Mouse (Mus musculus) gastrocnemius, postnatal 14 days (tissue): ENCODE data around the gene Rbp3. TPM values are rescaled to one million over a fixed set of nuclear protein-coding genes. Genes with fewer than 3 reads are reported as not detected.
A peak's percentile ranks its signal among the peaks of the same experiment; 100 is the strongest.

Source experiments
- DNase-seq: peaks from one replicate; pipeline ENCODE4 v3.0.0; 2021; ENCODE audit warnings: mixed read lengths
- intact Hi-C: fragments of 180-260 bp; cut with DNase I; formaldehyde crosslinking; loops from one replicate; pipeline ENCODE4 v1.15.1; 2025; ENCODE audit warnings: low total_unique reads
- long read RNA-seq, 2 experiments: library from polyadenylated mRNA; stranded (forward); transcript quantifications; one replicate each; pipeline ENCODE4 v2.0.0; 2021
- total RNA-seq, 2 experiments: library from RNA; stranded (reverse); gene quantifications; 2 replicates each; pipeline ENCODE4 v1.2.3; 2021

Rbp3 gene
- total RNA-seq = not detected
- long read RNA-seq, experiment 1 = 0 reads
- long read RNA-seq, experiment 2 = 0 reads

DNA sequence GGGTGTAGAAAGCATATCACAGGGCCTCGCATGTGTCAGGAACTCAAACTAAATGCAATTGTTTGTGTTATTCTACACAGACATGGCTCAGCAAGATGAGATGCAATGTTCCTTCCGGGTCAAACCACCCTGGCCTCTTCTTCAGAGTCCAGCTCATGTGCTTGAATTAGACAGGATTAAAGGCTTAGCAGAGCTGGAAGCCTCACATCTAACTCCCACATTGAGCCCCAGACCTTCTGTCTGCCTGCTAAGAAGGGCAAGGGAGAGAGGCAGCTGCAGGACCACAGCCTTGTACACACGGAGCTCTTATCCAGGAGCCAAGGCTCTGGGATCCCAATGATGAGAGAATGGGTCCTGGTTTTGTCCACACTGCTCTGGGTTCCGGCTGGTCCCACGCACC, at the start of gene Rbp3:
Gene Rbp3, plus strand, starts transcription at position 243 of the 400 bp plus-strand sequence.
- intact Hi-C loops = no loop called here
- no peak for DNase-seq

DNA sequence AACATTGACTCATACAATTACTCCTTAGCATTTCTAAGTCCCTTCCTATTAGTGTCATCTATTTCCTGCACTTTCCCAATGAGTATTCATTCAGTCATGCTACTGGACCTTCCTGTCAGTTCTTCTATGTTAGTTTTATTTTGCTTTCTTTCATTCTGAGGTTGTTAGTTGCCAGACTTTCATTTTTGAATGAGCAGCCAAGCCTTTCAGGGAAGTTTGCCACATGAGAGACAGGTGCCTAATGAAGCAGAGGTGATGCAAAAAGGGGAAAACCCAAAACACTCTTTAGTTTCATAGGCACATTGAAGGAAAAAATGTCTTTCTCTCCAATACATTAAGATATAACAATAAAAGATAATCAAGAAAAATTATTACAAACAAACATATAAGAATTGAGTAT, 49.0 kb upstream of the Rbp3 start:
- intact Hi-C loops = no loop called here
- no peak for DNase-seq

DNA sequence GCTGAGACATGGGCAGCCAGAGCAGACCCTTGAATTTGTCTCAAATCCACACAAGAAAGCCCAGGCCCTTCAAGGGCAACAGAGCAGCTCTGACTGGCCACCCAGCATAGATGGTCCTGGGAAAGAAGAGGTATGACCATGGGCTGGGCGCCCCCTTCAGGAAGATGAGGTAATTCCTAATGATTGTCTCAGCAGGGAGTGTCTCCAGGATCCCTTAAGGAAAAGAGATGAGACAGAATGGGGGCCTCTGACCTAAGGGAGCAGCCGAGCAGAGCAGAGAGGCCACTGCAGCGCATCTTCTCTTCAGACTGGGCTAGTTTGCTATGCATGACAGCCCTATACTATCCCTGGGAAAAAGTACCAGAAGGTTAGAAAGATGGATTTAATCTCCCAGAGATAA, 40.1 kb upstream of the Rbp3 start:
- intact Hi-C loops = no loop called here
- DNase-seq = peak; percentile 63

DNA sequence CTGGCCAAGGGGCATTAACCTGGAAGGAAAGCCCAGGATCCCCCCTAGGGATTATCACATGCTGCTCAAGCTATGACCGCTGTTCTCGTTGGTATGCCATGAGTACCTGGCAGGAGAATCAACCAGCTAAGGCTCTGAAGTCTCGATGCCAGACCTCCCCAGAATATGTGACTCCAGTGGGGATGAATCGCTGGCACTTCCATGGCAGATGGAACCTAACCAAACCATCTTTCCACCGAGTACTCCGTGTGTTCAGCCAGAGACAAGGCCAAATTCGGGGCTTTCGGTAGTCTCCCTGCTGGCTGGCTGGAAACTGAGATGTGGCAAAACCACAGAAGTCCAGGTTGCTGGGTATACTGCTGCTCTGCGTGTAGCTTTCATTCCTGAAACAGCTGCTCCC, 39.6 kb upstream of the Rbp3 start:
- intact Hi-C loops = no loop called here
- no peak for DNase-seq

DNA sequence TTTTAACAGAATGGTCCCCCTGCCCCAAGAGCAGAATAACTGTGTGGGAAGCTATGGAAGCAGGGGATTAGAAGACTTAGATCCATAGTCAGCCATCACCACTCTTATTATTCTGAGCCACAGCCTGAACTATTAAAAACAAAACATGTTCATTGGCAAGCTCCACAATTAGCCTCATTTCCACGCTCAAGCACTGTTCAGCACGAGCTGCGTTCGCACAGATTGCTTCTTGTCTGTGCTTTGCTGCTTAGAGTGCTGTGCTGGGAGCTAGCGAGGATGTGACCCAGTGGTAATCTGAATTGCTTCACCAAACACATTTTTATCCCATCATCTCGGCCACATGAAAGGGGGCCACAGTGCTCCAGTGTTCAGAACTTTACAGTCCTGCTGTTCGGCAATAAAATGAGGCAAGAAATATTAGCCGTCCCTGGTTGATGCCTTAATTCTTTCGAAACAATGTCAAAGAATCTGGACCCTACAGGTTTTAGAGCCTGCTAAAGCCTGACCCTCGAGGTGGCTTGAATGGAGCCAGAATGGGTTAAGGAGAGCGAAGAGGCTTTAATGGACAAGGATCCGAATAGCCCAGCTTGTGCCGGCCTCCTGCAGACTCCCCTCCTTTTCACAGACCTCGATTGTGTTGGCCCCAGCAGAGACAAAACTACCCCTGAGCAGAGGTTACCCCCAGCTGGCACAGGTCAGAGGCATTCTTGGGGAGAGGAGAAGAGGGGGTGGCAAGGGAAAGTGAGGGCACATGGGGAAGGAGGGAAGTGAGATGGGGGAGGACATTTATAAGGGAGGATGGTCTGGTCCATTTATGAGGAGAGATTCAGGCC, 32.9 kb upstream of the Rbp3 start:
- DNase-seq = no peak
- intact Hi-C loops = no loop called here

DNA sequence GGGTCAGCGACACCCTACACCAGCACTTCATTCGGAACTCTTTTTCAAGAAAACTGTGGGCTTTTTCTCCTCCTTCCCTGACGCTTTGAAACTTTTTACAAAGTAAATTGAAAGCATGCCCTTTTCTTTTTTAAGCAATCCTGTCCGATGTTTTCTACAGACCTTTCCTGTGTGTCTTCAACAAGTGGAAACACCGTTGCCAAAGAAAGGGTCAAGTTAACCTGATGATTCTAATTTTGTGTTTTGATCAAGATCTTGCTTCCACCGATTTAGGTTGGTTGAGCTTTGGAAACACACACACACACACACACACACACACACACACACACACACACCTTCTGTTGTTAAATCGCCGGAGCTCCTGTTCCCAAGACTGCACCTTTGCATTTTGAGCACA, 31.0 kb upstream of the Rbp3 start:
- no peak for DNase-seq
- intact Hi-C loops = no loop called here

DNA sequence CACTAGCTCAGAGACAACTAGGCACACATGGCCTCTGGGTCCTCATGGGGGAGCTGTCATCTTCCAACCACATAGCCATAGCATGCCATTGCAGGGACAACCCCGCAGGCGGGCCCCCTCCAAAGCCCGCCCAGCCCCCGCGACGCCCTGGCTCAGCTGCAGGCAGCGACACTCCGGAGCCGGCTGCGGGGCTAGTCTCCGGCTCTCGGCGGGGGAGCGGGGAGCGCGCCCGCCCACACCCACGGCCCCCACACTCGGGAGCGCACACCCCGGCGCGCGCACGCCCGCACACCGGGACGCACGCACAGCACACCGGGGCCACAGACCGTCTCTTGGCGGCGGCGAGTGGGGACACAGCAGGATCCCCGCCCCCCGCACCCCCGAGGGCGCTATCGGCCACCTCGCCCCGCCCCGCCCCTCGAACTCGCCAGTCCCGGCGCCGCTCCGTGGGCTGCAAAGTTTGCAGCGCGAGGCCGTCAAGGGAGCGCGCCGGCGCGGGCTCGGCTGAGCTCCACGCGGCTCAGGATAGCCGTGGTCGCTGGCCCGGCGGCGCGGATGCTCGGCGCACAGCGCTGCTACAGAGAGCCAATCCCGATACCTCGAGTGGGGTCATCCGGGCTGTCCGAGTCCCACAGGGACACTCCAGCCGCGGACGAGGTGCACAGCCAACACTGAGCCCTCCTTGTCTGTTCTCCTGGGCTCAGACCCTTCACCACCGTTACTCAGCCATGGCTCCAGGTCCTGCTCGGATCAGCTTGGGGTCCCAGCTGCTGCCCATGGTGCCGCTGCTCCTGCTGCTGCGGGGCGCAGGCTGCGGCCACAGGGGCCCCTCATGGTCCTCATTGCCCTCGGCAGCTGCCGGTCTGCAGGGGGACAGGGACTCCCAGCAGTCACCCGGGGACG, 30.4 kb upstream of the Rbp3 start, which contains the start of gene Gdf10:
Gene Gdf10, plus strand, starts transcription at position 420 of the 903 bp plus-strand sequence.
- peak; percentile 41 for DNase-seq
- intact Hi-C loops = no loop called here

DNA sequence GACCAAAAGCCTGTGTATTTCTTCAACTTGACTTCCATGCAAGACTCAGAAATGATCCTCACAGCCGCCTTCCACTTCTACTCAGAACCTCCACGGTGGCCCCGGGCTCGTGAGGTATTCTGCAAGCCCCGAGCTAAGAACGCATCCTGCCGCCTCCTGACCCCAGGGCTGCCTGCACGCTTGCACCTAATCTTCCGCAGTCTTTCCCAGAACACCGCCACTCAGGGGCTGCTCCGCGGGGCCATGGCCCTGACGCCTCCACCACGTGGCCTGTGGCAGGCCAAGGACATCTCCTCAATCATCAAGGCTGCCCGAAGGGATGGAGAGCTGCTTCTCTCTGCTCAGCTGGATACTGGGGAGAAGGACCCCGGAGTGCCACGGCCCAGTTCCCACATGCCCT, 21.9 kb upstream of the Rbp3 start:
- DNase-seq = no peak
- intact Hi-C loops = loop anchor here (5.0 kb wide), 1 partner anchor 260 kb away; no protein-coding TSS in a partner anchor

DNA sequence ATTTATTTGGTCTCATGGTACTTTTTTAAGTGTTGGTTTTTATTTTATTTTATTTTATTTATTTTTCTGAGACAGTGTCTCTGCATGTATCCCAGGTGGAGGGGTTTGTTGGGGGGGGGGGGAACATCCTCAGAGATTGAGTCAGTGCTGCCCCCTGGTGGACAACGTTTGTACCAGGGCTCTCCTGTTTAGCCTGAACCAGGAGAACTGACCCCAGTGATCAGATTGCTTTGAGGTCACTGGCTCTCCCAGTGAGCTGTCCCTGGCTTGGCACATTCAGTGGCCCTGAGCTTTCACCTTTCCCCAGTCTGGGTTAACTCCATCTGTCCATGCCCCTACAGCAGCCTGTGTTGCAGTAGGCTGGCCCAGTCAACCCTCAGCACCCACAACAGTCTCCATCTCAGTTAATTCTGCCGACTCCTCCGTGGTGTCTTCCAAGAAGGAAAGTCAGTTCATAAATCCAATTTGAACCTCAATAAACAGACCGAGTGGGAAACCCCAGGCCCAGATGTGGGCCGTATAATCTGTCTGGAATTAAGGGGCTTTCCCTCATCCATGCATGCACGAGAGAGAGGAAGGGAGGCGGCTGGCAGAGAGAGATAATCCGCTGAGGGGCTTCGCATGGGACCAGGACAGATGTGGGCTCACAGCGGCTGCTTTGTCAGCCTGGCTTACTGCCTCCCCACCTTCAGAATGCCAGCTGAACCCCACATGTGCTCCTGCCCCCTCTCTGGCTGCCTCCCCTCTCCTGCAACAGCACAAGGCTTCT, 20.7 kb upstream of the Rbp3 start:
- intact Hi-C loops = loop anchor here (5.0 kb wide), 1 partner anchor 261 kb away; no protein-coding TSS in a partner anchor
- peak; percentile 71 for DNase-seq

DNA sequence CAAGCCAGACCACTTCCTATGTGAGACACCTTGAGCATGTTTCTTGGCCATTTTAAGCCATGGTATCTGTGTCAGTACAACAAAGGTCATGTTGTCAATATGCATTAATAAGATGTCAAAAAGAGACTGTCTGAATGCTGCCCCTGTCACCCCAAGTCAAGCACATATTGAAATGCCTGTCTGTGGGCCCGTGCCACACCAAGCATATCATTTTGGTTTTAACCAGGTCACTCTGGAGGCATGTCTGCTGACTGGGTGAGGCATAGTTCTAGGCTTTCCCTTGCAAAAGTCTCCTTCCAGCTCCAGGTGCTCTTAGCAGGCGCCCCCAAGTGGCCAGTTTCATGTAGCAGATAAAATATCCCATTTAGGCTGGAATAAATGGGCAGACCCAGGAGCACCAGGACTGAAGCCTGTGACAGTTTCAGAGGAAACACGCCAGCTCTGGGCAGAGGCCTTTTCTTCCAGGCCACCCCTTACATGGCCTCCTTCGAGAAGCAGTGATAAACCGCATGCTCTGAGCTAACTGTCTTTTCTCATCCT, 20.0 kb upstream of the Rbp3 start:
- peak; percentile 40 for DNase-seq
- intact Hi-C loops = loop anchor here (5.0 kb wide), 1 partner anchor 262 kb away; no protein-coding TSS in a partner anchor

DNA sequence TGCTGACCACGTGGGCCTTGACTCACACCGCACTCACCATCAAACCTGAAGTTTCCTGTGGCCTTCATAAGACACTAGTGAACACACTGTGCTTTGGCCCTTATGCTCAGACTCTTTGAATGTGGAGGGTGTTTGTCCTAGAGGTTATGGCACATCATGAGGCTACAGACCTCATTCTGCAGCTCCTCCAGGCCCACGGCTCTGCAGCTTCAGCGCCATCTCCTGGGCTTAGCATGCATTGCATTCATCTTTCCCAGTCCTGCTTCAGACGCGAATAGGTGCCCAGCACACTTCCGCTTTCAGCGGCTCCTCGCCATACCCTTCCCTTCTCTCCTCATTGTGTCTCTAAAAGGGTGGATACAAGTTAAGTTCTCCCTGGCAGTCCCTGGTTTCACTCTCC, 14.7 kb upstream of the Rbp3 start:
- intact Hi-C loops = no loop called here
- peak; percentile 57 for DNase-seq

DNA sequence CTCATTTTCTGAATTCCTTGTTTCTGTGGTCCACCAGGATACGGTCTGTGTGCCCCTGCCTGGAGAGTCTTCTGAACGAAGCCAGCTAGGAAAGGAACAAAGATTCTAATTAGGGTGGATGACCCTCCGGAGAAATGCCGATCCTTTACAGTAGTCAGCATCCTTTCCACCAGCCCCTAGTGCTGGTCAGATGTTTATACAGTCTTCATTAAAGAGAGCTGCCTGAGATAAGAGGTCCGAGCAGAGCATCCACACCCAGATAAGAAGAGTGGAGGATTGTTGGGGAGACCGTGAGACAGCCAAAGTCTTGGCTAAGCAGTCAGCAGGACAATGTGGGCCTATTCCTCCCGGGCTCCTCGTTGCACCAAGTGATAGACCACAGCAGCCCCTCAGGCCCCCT, 13.1 kb upstream of the Rbp3 start, which contains the start of gene Gdf2:
Gene Gdf2, plus strand, starts transcription at position 301 of the 400 bp plus-strand sequence.
- DNase-seq = no peak
- intact Hi-C loops = no loop called here

DNA sequence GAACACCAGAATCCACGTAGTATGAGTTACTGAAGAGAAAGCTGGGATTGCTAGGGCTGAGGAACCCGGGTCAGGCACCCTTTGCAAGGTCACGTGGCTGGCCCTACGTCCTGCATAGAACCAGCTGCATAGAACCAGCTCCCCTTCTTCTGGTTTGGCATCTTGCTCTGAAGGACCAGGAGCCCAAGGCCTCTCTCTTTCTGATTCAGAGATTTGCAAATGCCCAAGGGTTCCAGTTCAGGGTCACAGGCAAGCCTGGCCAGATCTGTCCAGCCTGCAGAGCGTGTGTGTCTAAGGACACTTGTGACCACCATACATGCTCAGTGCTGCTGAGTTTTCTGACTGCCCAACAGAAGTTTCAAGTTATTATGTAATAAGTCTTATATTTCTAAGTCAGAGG, 11.6 kb upstream of the Rbp3 start:
- intact Hi-C loops = no loop called here
- no peak for DNase-seq

DNA sequence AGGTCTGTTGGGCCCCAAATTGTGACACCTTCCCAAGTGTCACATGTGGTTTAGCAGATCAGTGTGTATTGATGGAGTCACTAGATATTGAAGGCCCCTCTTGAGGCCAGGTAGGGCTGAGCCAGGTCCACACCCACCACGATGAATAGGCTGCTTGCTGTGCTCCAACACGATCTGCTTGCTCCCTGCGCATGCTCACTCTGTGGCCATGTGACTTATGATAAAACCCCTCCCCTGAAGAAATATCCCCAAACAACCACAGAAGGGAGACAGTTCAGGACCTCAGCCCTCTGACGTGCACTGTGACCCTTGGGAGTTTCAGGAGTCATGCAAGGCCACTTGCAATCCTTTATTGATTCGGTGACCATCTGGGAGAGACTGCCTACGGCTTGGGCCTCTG, 7.7 kb upstream of the Rbp3 start:
- DNase-seq = no peak
- intact Hi-C loops = no loop called here

DNA sequence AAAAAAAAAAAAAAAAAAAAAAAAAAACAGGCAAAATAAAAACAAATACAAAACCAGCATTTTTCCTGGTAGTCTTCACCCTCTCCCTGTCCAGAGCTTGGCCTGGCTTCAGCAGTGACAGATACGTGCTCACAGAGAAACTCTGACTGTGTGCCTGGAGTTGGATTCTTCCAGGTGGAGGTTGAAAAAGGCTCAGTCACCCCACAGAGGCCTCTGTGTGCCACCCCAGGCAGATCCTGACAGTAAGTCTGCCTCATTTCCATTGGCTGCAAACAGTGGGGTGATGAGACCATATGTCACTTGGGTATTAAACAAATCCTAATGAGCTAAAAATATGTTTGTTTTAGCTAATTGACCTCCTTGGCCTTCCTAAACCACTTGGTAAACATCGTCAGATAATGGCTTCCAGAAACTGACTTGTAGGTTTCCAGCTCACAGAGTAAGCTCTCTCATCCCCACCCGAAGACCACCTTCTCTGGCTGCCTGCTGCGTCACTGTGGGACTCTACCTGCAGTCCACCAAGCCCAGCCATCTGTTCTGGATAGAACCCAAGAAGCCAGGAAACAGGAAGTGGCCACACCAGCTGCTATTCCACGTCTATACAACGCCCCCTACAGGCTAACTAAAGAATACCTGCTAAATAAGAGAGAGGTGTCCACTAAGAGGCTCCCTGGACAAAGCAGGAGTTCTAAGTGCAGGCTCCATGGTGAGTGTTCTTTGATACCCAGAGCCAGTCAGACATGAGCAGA, 1.4 kb upstream of the Rbp3 start:
- no peak for DNase-seq
- intact Hi-C loops = no loop called here

DNA sequence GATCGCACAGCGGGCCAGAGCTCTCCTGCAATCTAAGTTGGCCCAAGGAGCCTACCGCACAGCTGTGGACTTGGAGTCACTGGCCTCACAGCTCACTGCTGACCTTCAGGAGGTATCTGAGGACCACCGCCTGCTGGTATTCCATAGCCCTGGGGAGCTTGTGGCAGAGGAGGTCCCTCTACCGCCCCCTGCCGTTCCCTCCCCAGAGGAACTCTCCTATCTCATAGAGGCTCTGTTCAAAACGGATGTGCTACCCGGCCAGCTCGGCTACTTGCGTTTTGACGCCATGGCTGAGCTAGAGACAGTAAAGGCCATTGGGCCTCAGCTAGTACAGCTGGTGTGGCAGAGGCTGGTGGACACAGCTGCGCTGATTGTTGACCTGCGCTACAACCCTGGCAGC, 2.3 kb downstream of the Rbp3 start:
- DNase-seq = no peak
- intact Hi-C loops = no loop called here

DNA sequence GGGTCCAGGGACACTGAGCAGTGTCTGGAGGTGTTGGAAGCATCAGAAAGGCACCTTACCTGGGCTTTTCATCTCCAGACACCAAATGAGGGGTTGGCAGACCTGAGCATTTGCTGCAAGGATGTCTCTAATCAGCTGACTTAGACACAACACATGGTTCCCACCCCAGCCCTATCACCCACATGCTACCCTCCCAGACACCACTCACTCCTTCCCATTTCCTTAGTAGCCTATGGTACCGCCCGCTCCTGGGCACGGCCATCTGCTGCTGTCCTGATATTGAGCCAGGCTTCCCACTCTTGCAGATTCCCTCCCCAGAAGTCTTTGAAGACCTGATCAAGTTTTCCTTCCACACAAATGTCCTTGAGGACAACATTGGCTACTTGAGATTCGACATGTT, 4.4 kb downstream of the Rbp3 start:
- intact Hi-C loops = no loop called here
- no peak for DNase-seq

DNA sequence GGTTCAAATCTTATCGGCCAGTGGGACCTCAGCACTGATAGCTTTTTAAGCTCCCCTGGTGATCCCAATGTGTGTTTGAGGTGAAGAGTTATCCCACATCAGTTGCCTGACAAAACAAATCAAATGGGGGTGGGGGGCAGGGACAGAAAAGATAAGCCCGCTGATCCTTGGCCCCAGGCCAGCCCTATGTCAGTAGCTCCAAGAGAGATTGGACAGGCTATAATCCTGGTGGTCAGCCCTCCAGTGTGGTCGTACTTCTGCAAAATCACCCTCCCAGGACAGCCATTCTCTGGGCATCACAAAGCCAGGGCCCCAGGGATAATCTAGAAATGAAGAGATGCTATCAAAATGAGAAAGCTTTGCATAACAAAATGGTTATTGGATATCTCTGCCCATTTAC, 5.0 kb downstream of the Rbp3 start:
- intact Hi-C loops = no loop called here
- no peak for DNase-seq

DNA sequence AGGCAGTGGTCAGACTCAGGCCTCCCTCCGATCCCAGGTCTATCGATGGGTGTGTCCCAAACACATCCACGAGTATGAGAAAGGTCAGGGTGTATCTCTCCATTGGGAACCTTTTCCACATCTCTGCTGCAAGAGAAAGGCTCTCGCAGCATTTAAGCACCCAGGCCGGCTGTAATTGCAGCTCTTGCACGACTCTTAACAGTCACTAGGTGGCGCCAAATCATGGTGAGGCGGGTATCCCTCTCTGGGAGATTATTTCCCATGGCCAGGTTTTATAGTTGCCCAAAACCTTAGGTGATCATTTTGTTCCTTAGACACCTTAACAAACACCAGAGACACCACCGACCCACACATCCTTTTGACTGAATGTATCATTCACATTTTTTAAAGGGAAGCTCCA, 5.5 kb downstream of the Rbp3 start:
- intact Hi-C loops = no loop called here
- peak; percentile 42 for DNase-seq
